Mouse (Mus musculus): Measurements from ENCODE around the gene Mpst.
A peak's percentile ranks its signal among the peaks of the same experiment; 100 is the strongest.

Gene Mpst

GRCm38 (mm10) chr15:78405517-78406211 lies 552 bp upstream of the Mpst start, which contains the start of gene Tst:
Gene Tst (minus strand): TSS chr15:78405907.
- DNase-seq = peak; percentile 94

GRCm38 (mm10) chr15:78409570-78410052 lies 3.4 kb downstream of the Mpst start:
- no peak for DNase-seq

- no peak for DNase-seq
Observed at GRCm38 (mm10) chr15:78413083-78413718, 7.0 kb downstream of the Mpst start.

GRCm38 (mm10) chr15:78413719-78414117 lies 7.5 kb downstream of the Mpst start:
- DNase-seq = no peak

GRCm38 (mm10) chr15:78414157-78414556 lies 7.9 kb downstream of the Mpst start:
- no peak for DNase-seq

- no peak for DNase-seq
Observed at GRCm38 (mm10) chr15:78416937-78417336, 10.7 kb downstream of the Mpst start.

- DNase-seq = no peak
Observed at GRCm38 (mm10) chr15:78420395-78420794, 14.2 kb downstream of the Mpst start.

GRCm38 (mm10) chr15:78422046-78422956 lies 16.1 kb downstream of the Mpst start:
- peak; percentile 88 for DNase-seq

GRCm38 (mm10) chr15:78424507-78424906 lies 18.3 kb downstream of the Mpst start:
- DNase-seq = no peak

- no peak for DNase-seq
Observed at GRCm38 (mm10) chr15:78425230-78425629, 19.0 kb downstream of the Mpst start.

GRCm38 (mm10) chr15:78428391-78429138 lies 22.3 kb downstream of the Mpst start, which contains the start of gene Kctd17:
Gene Kctd17 (plus strand): TSS chr15:78428564.
- peak; percentile 82 for DNase-seq

- DNase-seq = no peak
Observed at GRCm38 (mm10) chr15:78429139-78429459, 22.9 kb downstream of the Mpst start.

- no peak for DNase-seq
Observed at GRCm38 (mm10) chr15:78429871-78430622, 23.8 kb downstream of the Mpst start.

GRCm38 (mm10) chr15:78430874-78431273 lies 24.7 kb downstream of the Mpst start:
- DNase-seq = no peak

- no peak for DNase-seq
Observed at GRCm38 (mm10) chr15:78431541-78432121, 25.4 kb downstream of the Mpst start.

- peak; percentile 82 for DNase-seq
Observed at GRCm38 (mm10) chr15:78434896-78435520, 28.8 kb downstream of the Mpst start.

GRCm38 (mm10) chr15:78435681-78436080 lies 29.5 kb downstream of the Mpst start:
- DNase-seq = no peak

GRCm38 (mm10) chr15:78436380-78437192 lies 30.4 kb downstream of the Mpst start:
- DNase-seq = peak; percentile 89

- DNase-seq = no peak
Observed at GRCm38 (mm10) chr15:78437237-78438017, 31.2 kb downstream of the Mpst start.

All from retina, postnatal 1 day (tissue).